Mouse (Mus musculus) neural tube, embryonic 11.5 days (tissue): ENCODE results near the gene Nkain1. TPM values are rescaled to one million over a fixed set of nuclear protein-coding genes. Genes with fewer than 3 reads are reported as not detected.

Experiments used
- ATAC-seq: fragments of 200-750 bp; cut with Nextera tagmentation; 2 replicates; pipeline ENCODE4 v1.8.0; 2017; ENCODE audit warnings: moderate number of reproducible peaks, mild to moderate bottlenecking, moderate TSS enrichment, moderate library complexity; ENCODE audit not compliant: insufficient read depth, low FRiP score, low TSS enrichment
- DNase-seq: peaks from one replicate; pipeline ENCODE4 v3.0.0-alpha.2; 2015; ENCODE audit warnings: low spot score
- H3K27ac ChIP-seq: fragments of 300-500 bp; sonication (generic); 2 replicates; pipeline ENCODE4 v1.5.1; 2014; ENCODE audit warnings: low read depth, mild to moderate bottlenecking, low read length
- H3K27me3 ChIP-seq: fragments of 300-500 bp; sonication (generic); 2 replicates; pipeline ENCODE4 v1.6.1; 2014; ENCODE audit warnings: mild to moderate bottlenecking, low read length, mixed read lengths; ENCODE audit not compliant: control insufficient read depth, insufficient read depth
- H3K36me3 ChIP-seq: fragments of 300-500 bp; sonication (generic); 2 replicates; pipeline ENCODE4 v1.6.1; 2014; ENCODE audit warnings: mild to moderate bottlenecking, low read length, moderate library complexity, mixed read lengths; ENCODE audit not compliant: control insufficient read depth, insufficient read depth
- H3K4me1 ChIP-seq: fragments of 300-500 bp; sonication (generic); 2 replicates; pipeline ENCODE4 v1.6.1; 2014; ENCODE audit warnings: low read length, mixed read lengths; ENCODE audit not compliant: control insufficient read depth, insufficient read depth
- H3K4me2 ChIP-seq: fragments of 300-500 bp; sonication (generic); 2 replicates; pipeline ENCODE4 v1.6.1; 2014; ENCODE audit warnings: low read depth, mild to moderate bottlenecking, moderate library complexity
- H3K4me3 ChIP-seq: fragments of 300-500 bp; sonication (generic); 2 replicates; pipeline ENCODE4 v1.5.1; 2014; ENCODE audit warnings: low read depth, low read length
- H3K9ac ChIP-seq: fragments of 300-500 bp; sonication (generic); 2 replicates; pipeline ENCODE4 v1.6.1; 2014; ENCODE audit warnings: mild to moderate bottlenecking, low read length
- H3K9me3 ChIP-seq: fragments of 300-500 bp; sonication (generic); 2 replicates; pipeline ENCODE4 v1.6.1; 2016; ENCODE audit warnings: low read length; ENCODE audit not compliant: control insufficient read depth
- WGBS: fragments of 180-500 bp; shearing (Covaris S2); extraction: QIAGEN DNeasy Blood & Tissue Kit; methylation state at CpG from one replicate; pipeline ENCODE4 v1.1.7; 2014; 5-methylcytosine and 5-hydroxymethylcytosine counted together
- polyA plus RNA-seq: library from polyadenylated mRNA; unstranded; fragments of >200 nt; fragmentation: Nextera tagmentation; extraction: Ambion mirVana; gene quantifications from 2 replicates; pipeline ENCODE4 v1.2.1, GENCODE M21; 2014

The Nkain1 gene
- polyA plus RNA-seq, 1 experiment from 2014 or later: 19.1 TPM

DNA sequence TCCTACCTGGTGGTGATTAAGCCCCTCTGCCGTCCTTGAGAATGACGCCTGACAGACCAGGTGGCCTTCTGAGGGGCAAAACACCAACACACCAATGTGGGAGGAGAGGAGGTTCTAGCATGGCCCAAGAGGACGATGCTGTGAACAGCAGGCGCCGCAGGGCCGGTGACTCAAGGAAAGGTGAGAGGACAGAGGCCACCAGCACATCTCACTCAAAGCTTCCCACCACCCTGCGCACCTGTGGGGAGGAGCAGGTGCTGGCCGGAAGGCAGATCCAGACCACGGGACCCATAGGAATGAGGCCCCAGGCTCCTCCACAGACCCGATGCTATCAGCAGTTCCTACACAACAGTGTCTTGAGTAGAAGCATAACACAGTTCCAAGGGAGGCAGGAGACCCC lies 1.4 kb downstream of the Nkain1 start:
- Histone ChIP-seq H3K9me3 (no peaks in the 10 kb centered on the region), H3K36me3 (no peaks in the 10 kb centered on the region), H3K4me2 (peak overlapping the region; percentile 84), H3K4me1 (peaks cover 19% of the 10 kb centered on the region), H3K27me3 (no peaks in the 10 kb centered on the region), H3K27ac (no peak overlapping the region), H3K4me3 (peak overlapping the region; percentile 89), H3K9ac (peak overlapping the region; percentile 96)
- 42% methylated on average over 10 of the region's 10 CpGs for WGBS
- ATAC-seq (no peak), DNase-seq (no peak)

DNA sequence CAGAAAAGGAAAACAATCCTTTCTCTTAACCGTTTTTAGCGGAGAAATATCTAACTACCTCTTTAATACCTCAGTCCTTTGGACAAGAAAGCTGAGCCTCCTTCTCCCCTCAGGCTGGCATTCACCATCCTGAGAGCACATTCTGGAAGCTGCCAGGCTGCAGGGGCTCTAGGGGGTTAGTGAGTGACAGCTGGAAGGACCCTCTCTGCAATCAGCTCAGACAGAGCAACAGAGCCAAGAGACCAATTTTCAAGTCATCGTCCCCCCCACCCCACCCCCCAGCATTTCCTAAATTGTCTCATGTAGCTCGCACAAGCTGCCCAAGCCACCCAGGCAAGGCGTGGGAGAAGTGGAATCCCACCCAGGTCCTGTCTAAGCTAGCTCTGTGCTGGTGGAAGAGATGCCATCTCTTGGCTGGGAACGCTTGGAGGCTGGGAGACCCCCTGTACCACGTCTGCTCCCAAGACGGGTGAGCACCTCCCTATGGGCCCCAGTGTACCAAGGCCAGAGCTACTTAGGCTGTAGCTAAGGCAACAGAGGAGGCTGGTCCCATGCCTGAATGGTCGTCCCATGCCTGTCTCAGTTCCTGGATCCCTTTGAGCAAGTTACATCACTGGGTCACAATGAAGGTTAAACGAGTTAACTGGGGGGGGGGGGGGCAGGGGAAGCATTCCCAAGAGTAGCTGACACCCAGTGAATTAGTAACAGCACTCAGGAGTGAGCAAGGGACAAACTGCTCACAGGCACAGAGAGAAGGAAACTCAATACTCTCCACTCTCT lies 2.8 kb downstream of the Nkain1 start:
- peak overlapping the region; percentile 8; the same call in 1 of the 2 replicates for H3K4me3 ChIP-seq
- H3K9ac ChIP-seq: no peak overlapping the region
- H3K4me1 ChIP-seq: peaks cover 19% of the 10 kb centered on the region
- 60% methylated on average over 10 of the region's 10 CpGs for WGBS
- no peaks in the 10 kb centered on the region for H3K27me3 ChIP-seq
- H3K27ac ChIP-seq: no peak overlapping the region
- DNase-seq (no peak), ATAC-seq (no peak)
- no peaks in the 10 kb centered on the region for H3K36me3 ChIP-seq
- H3K4me2 ChIP-seq: peak overlapping the region; percentile 20
- H3K9me3 ChIP-seq: no peaks in the 10 kb centered on the region

- Histone ChIP-seq H3K27ac (peak overlapping the region; percentile 3; the same call in 1 of the 2 replicates), H3K27me3 (no peaks in the 10 kb centered on the region), H3K4me3 (no peak overlapping the region), H3K4me1 (peaks cover 28% of the 10 kb centered on the region), H3K9me3 (no peaks in the 10 kb centered on the region), H3K4me2 (no peak overlapping the region), H3K9ac (no peak overlapping the region), H3K36me3 (no peaks in the 10 kb centered on the region)
- WGBS: 55% methylated on average over 23 of the region's 23 CpGs
- ATAC-seq: 0 out of 2 replicates have a peak, but pooled peaks have one; percentile 10
- peak; percentile 60 for DNase-seq
Measured at GRCm38 (mm10) chr4:130568043-130568978, 5.7 kb downstream of the Nkain1 start.

DNA sequence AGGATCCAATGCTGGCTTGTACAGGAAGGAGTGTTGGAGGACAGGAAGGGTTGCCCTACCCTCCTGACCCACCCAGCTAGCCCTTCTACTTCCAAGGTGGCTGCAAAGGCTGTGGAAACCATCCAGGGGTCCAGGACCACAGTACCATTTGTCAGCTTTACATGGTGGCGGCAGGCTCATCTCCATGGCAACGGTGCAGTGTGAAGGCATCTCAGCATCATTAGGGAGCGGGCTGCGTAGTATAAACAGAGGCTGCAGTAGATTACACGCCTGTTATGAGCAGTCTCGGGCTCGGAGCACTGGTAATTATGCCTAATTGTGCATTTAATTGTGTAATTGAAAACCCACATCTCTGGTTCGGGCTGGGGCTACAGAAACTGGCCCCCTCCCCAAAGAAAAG lies 10.2 kb downstream of the Nkain1 start:
- 26% methylated on average over 8 of the region's 8 CpGs for WGBS
- H3K9ac ChIP-seq: peak overlapping the region; percentile 10; the same call in 1 of the 2 replicates
- no peaks in the 10 kb centered on the region for H3K36me3 ChIP-seq
- no peaks in the 10 kb centered on the region for H3K9me3 ChIP-seq
- DNase-seq (peak; percentile 71), ATAC-seq (no peak; the same call in 1 of the 2 replicates)
- no peak overlapping the region for H3K4me3 ChIP-seq
- H3K4me2 ChIP-seq: no peak overlapping the region
- no peak overlapping the region for H3K27ac ChIP-seq
- no peaks in the 10 kb centered on the region for H3K27me3 ChIP-seq
- H3K4me1 ChIP-seq: peaks cover 39% of the 10 kb centered on the region

GRCm38 (mm10) chr4:130563260-130563756 lies 10.7 kb downstream of the Nkain1 start:
- H3K4me2 ChIP-seq: no peak overlapping the region
- H3K9ac ChIP-seq: peak overlapping the region; percentile 10; the same call in 1 of the 2 replicates
- H3K27ac ChIP-seq: no peak overlapping the region
- H3K36me3 ChIP-seq: no peaks in the 10 kb centered on the region
- peaks cover 39% of the 10 kb centered on the region for H3K4me1 ChIP-seq
- WGBS: 87% methylated on average over 9 of the region's 9 CpGs
- ATAC-seq (no peak), DNase-seq (no peak)
- no peak overlapping the region for H3K4me3 ChIP-seq
- no peaks in the 10 kb centered on the region for H3K27me3 ChIP-seq
- H3K9me3 ChIP-seq: no peaks in the 10 kb centered on the region

DNA sequence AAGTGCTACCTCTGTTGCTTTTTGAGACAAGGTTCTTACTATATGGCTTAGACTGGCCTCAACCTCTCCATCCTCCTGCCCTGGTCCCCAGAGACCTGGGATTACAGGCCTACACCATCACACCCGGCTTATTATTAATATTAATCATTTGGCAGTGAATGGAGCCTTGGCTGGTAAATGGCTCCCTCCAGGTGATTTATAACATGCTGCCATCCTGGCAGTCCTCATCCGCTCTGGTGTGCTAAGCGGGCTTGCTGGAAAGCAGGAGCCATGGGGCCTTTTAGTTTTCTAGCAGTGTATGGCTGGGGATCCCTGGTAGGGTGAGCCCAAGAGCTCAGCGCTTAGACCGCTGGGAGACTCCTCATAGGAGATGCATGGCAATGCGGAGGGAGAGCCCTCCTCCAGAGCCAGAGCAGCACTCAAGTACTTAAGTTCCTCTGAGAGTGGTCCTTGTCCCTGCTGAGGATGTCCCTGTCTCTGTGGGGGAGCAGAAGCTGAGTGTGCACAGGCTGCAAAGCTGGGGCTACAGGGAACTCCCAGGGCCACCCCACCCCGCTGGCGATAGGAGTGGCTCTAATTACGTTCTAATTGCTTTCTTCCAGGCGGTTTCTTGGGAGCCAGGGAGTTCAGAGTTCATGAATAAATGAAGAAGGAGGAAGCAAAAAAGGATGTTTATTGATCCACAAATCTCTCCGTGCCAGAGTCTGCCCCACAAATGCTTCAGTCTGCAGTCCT lies 13.2 kb downstream of the Nkain1 start:
- Histone ChIP-seq H3K4me3 (no peak overlapping the region), H3K4me1 (peaks cover 35% of the 10 kb centered on the region), H3K9me3 (no peaks in the 10 kb centered on the region), H3K4me2 (no peak overlapping the region; the same call in 1 of the 2 replicates), H3K36me3 (no peaks in the 10 kb centered on the region), H3K27ac (peak overlapping the region; percentile 63), H3K9ac (no peak overlapping the region), H3K27me3 (no peaks in the 10 kb centered on the region)
- ATAC-seq (no peak), DNase-seq (peak; percentile 43)
- 45% methylated on average over 11 of the region's 11 CpGs for WGBS

DNA sequence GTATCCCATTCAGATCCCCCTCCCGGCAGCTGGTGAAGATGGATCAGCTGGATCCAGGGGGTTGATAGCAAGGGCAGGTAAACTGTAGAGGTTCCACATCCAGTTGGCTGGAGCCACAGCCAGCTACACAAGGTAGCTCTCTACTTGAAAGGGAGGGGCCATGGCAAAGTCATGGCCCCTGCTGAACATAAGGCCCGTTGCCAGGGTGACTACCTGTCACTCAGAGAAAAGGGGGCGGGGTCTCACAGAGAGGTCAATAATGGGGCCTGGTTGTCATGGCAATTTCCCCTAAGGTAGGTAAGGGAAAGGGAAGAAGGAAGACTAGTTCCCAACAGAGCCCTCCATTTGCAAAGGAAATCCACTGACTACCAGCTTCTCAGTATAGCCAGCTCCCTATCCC lies 14.8 kb downstream of the Nkain1 start:
- H3K4me1 ChIP-seq: peaks cover 35% of the 10 kb centered on the region
- no peaks in the 10 kb centered on the region for H3K36me3 ChIP-seq
- no peak for ATAC-seq
- H3K4me3 ChIP-seq: no peak overlapping the region
- 0 out of 2 replicates have a peak overlapping the region, but pooled peaks have one; percentile 29 for H3K27ac ChIP-seq
- H3K9ac ChIP-seq: no peak overlapping the region
- no peak overlapping the region for H3K4me2 ChIP-seq
- DNase-seq: no peak
- H3K27me3 ChIP-seq: no peaks in the 10 kb centered on the region
- WGBS: 75% methylated on average over 3 of the region's 3 CpGs
- H3K9me3 ChIP-seq: no peaks in the 10 kb centered on the region

GRCm38 (mm10) chr4:130557852-130558251 lies 16.1 kb downstream of the Nkain1 start:
- Histone ChIP-seq H3K27me3 (no peaks in the 10 kb centered on the region), H3K9ac (no peak overlapping the region), H3K4me1 (peaks cover 28% of the 10 kb centered on the region), H3K36me3 (no peaks in the 10 kb centered on the region), H3K9me3 (no peaks in the 10 kb centered on the region), H3K4me2 (no peak overlapping the region), H3K27ac (no peak overlapping the region), H3K4me3 (no peak overlapping the region)
- 86% methylated on average over 12 of the region's 12 CpGs for WGBS
- ATAC-seq: no peak
- DNase-seq: no peak
